Comparison of ENCODE assay signal across 8 mouse cellular contexts in genomic region chr5:119691075-119691474, GRCm38 (mm10). TPM values are rescaled to one million over a fixed set of nuclear protein-coding genes. Genes with fewer than 3 reads are reported as not detected.
DNase-seq lines count a peak whose midpoint lies in the region; ATAC-seq and TF ChIP-seq lines count a peak whose summit lies in the region.

No protein-coding gene starts in this region.

- no peak overlapping the region for H3K27ac ChIP-seq in midbrain, embryonic 11.5 days (ENCODE audit: low read depth, low read length)
- H3K27ac ChIP-seq in midbrain, embryonic 15.5 days, result no peak overlapping the region
- H3K27ac ChIP-seq in embryonic facial prominence, embryonic 14.5 days (replicated peaks; ENCODE audit: low read depth, low read length), result no peak overlapping the region
- no peak overlapping the region for H3K27ac ChIP-seq in olfactory bulb, adult 2 months (ENCODE audit: insufficient read depth, low read depth, low read length)

- H3K4me1 ChIP-seq in midbrain, embryonic 11.5 days (ENCODE audit: control insufficient read depth, insufficient read depth, low read length), result 0 out of 2 replicates have a peak, but pooled peaks cover 4% of the 10 kb centered on the region
- 0 out of 2 replicates have a peak, but pooled peaks cover 2% of the 10 kb centered on the region for H3K4me1 ChIP-seq in midbrain, embryonic 15.5 days
- H3K4me1 ChIP-seq in embryonic facial prominence, embryonic 14.5 days (ENCODE audit: control insufficient read depth, insufficient read depth, low read length), result peaks cover 6% of the 10 kb centered on the region; the same call in 1 of the 2 replicates
- H3K4me1 ChIP-seq in olfactory bulb, adult 2 months (ENCODE audit: control insufficient read depth, insufficient read depth, low read length), result no peaks in the 10 kb centered on the region

- H3K4me3 ChIP-seq in midbrain, embryonic 11.5 days (ENCODE audit: low read depth, low read length), result no peak overlapping the region
- no peak overlapping the region for H3K4me3 ChIP-seq in midbrain, embryonic 15.5 days
- no peak overlapping the region for H3K4me3 ChIP-seq in embryonic facial prominence, embryonic 14.5 days (ENCODE audit: low read depth, low read length)
- no peak overlapping the region for H3K4me3 ChIP-seq in olfactory bulb, adult 2 months (ENCODE audit: insufficient read depth, low read depth, low read length)

- no peak for ATAC-seq in midbrain, embryonic 11.5 days (ENCODE audit: low FRiP score)
- no peak for ATAC-seq in midbrain, embryonic 15.5 days (replicated peaks)
- peak; percentile 53; the same call in 1 of the 2 replicates for ATAC-seq in embryonic facial prominence, embryonic 14.5 days (ENCODE audit: low read depth)

- intact Hi-C loops in left cerebral cortex, postnatal 25 days (cut with DNase I), result loop anchor here (1.0 kb wide), 2 partner anchors 812 to 910 kb away; no protein-coding TSS in a partner anchor

- H3K9me3 ChIP-seq in midbrain, embryonic 11.5 days (ENCODE audit: control insufficient read depth, low read length), result no peaks in the 10 kb centered on the region
- no peaks in the 10 kb centered on the region for H3K9me3 ChIP-seq in midbrain, embryonic 15.5 days
- no peaks in the 10 kb centered on the region for H3K9me3 ChIP-seq in embryonic facial prominence, embryonic 14.5 days (ENCODE audit: control insufficient read depth, low read length)

- H3K9ac ChIP-seq in midbrain, embryonic 11.5 days (ENCODE audit: low read length), result no peak overlapping the region
- no peak overlapping the region for H3K9ac ChIP-seq in midbrain, embryonic 15.5 days
- H3K9ac ChIP-seq in embryonic facial prominence, embryonic 14.5 days (ENCODE audit: low read depth, low read length), result no peak overlapping the region

- peak; percentile 82 for TF ChIP-seq CTCF in olfactory bulb, adult 2 months (IDR thresholded peaks at IDR 0.05; ENCODE audit: insufficient read depth, low read depth, low read length)

- peaks cover 77% of the 10 kb centered on the region for H3K27me3 ChIP-seq in midbrain, embryonic 11.5 days (ENCODE audit: control insufficient read depth, insufficient read depth, low read length)
- H3K27me3 ChIP-seq in midbrain, embryonic 15.5 days (replicated peaks), result peaks cover 78% of the 10 kb centered on the region
- H3K27me3 ChIP-seq in embryonic facial prominence, embryonic 14.5 days (replicated peaks; ENCODE audit: control insufficient read depth, insufficient read depth, low read length), result peaks cover 46% of the 10 kb centered on the region

- under 1% methylated on average over 13 of the region's 13 CpGs for WGBS in midbrain, embryonic 11.5 days
- WGBS in midbrain, embryonic 15.5 days, result under 1% methylated on average over 13 of the region's 13 CpGs
- WGBS in embryonic facial prominence, embryonic 14.5 days, result under 1% methylated on average over 13 of the region's 13 CpGs
- WGBS in olfactory bulb, adult 2 months, result 1% methylated on average over 13 of the region's 13 CpGs

- H3K36me3 ChIP-seq in midbrain, embryonic 11.5 days (ENCODE audit: control insufficient read depth, insufficient read depth, low read length), result no peaks in the 10 kb centered on the region
- H3K36me3 ChIP-seq in midbrain, embryonic 15.5 days (replicated peaks), result no peaks in the 10 kb centered on the region
- H3K36me3 ChIP-seq in embryonic facial prominence, embryonic 14.5 days (ENCODE audit: control insufficient read depth, insufficient read depth, low read length), result no peaks in the 10 kb centered on the region

- DNase-seq in midbrain, embryonic 11.5 days (ENCODE audit: low spot score, missing footprints), result peak; percentile 98
- DNase-seq in adrenal gland, postnatal 36 days, result peak; percentile 86 to 87
- peak; percentile 86 for DNase-seq in embryonic facial prominence, embryonic 14.5 days (ENCODE audit: low spot score)
- peak; percentile 67 for DNase-seq in kidney, adult 18-20 months
- DNase-seq in left cerebral cortex, postnatal 25 days (ENCODE audit: low spot score in 2 of 2), result peak; percentile 75 to 83
- DNase-seq in thymus, postnatal 36 days, result peak; percentile 41 to 48

- TF ChIP-seq POLR2A in olfactory bulb, adult 2 months (IDR thresholded peaks at IDR 0.05; ENCODE audit: insufficient read depth, low read depth, low read length), result no peak

- H3K4me2 ChIP-seq in midbrain, embryonic 11.5 days, result no peak overlapping the region
- no peak overlapping the region for H3K4me2 ChIP-seq in midbrain, embryonic 15.5 days
- H3K4me2 ChIP-seq in embryonic facial prominence, embryonic 14.5 days (ENCODE audit: low read depth, low read length), result peak overlapping the region; percentile 33

RNA-seq across cellular contexts. Expression of gene Tbx3, which starts 20.6 kb away (rescaled TPM):
- 1.3 and 1.4 TPM in 2 replicates for polyA plus RNA-seq in midbrain, embryonic 11.5 days (2014; fragmentation: Nextera tagmentation; extraction: Ambion mirVana)
- polyA plus RNA-seq in midbrain, embryonic 15.5 days (2015; fragmentation: Nextera tagmentation; extraction: Ambion mirVana), result 2.9 and 4.7 TPM in 2 replicates
- total RNA-seq in adrenal gland, postnatal 36 days (2021), result 100 to 1,000 TPM; 268 to 342 TPM
- 22.6 and 31.5 TPM in 2 replicates for polyA plus RNA-seq in embryonic facial prominence, embryonic 14.5 days (2014; fragmentation: Nextera tagmentation; extraction: Ambion mirVana)
- 1 to 10 TPM; 2.4 to 3.2 TPM for total RNA-seq in left cerebral cortex, postnatal 25 days (2021)
- polyA plus RNA-seq in olfactory bulb, adult 2 months (2012; ENCODE audit: insufficient read depth, insufficient read length, low replicate concordance, missing spikeins), result not detected in 2 replicates

Comparison
In these comparisons a context has a peak if more than half of its experiments do, and no peak if none do; other contexts are left out.
1. DNase-seq: peak in every context shown above with its lines; median percentile 98 in midbrain, embryonic 11.5 days; 86 in adrenal gland, postnatal 36 days; 86 in embryonic facial prominence, embryonic 14.5 days; 79 in left cerebral cortex, postnatal 25 days; 67 in kidney, adult 18-20 months; 44 in thymus, postnatal 36 days.